16 mouse cellular contexts compared by ENCODE assay signal in the genomic region with DNA sequence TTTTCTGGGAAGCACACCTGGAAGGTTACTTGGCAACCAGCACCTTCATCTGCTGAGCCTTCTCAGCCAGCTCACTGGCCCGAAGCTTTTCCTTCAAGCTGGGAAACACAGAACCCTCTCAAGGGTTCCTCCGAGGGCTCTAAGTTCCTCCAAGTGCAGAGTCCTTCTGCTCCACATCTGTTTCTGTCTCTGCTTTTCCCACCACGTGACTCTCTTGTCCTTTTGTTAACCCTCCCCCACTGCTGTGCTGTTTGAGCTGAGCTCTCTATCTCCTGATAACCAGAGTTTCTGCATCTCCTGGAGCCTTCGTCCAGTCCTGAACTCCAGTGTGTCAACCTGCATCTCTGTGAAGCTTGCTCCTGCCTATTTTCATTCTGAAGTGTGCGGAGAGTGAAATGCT.
"Had no signal": no experiment of that assay in that cellular context is flagged by ENCODE, and none has a peak within 500 bp of the region (broad histone marks: within the 10 kb centered on the region; RNA-seq: fewer than 3 reads in every experiment).

No protein-coding gene starts in this region.

- H3K27ac ChIP-seq: left cerebral cortex, adult 2 months; liver, embryonic 13.5 days; lung, embryonic 15.5 days; midbrain, embryonic 12.5 days; neural tube, embryonic 13.5 days had no signal

- H3K9me3 ChIP-seq: liver, embryonic 13.5 days; lung, embryonic 15.5 days; midbrain, embryonic 12.5 days; neural tube, embryonic 13.5 days had no signal

- DNase-seq: kidney, adult 8-10 months; kidney, postnatal 25 days; liver; liver, embryonic 13.5 days; liver, postnatal 0 days; lung, postnatal 36 days; retina, postnatal 1 day; right cerebral cortex, postnatal 4 days; spleen, adult 18-20 months; thymus, adult 18-20 months; thymus, postnatal 36 days had no signal

- H3K4me1 ChIP-seq: liver, embryonic 13.5 days had no signal

- H3K9ac ChIP-seq: liver, embryonic 13.5 days; liver, postnatal 0 days; lung, embryonic 15.5 days; midbrain, embryonic 12.5 days; neural tube, embryonic 13.5 days had no signal

- H3K4me3 ChIP-seq: left cerebral cortex, adult 2 months; liver, embryonic 13.5 days; lung, embryonic 15.5 days; midbrain, embryonic 12.5 days; neural tube, embryonic 13.5 days had no signal

- H3K4me2 ChIP-seq: liver, embryonic 13.5 days; lung, embryonic 15.5 days; midbrain, embryonic 12.5 days; neural tube, embryonic 13.5 days had no signal

- H3K36me3 ChIP-seq: liver, embryonic 13.5 days; lung, embryonic 15.5 days; midbrain, embryonic 12.5 days; neural tube, embryonic 13.5 days had no signal

- H3K27me3 ChIP-seq: liver, embryonic 13.5 days; lung, embryonic 15.5 days; midbrain, embryonic 12.5 days; neural tube, embryonic 13.5 days had no signal

- ATAC-seq: intestine, postnatal 0 days; liver, postnatal 0 days had no signal
